Mouse (Mus musculus) brain, embryonic 18.5 days (tissue): Measurements from ENCODE around the gene Grin3b.

Experiments
- DNase-seq: peaks from one replicate; pipeline ENCODE4 v3.0.0-alpha.2; 2012; ENCODE audit warnings: low read depth, low spot score

The Grin3b gene

DNA sequence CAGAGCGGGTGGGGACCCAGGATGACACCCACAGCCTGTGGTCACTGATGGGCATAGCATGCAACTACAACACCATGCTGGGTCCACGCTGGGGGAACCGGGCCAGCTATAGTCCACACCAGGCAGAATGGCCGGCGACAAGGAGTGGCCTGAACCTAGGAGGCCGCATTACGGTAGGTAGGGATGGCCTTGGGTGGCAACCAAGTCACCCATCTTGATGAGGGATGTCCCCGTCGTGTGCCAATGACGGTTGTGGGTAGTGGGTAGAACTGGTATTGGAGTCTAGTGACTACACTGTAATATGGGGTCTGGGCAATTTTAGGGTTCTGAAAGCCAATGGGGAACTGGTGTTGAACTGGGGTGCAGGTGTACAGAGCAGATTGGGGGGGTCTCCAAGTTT lies 46.4 kb downstream of the Grin3b start:
- no peak for DNase-seq

DNA sequence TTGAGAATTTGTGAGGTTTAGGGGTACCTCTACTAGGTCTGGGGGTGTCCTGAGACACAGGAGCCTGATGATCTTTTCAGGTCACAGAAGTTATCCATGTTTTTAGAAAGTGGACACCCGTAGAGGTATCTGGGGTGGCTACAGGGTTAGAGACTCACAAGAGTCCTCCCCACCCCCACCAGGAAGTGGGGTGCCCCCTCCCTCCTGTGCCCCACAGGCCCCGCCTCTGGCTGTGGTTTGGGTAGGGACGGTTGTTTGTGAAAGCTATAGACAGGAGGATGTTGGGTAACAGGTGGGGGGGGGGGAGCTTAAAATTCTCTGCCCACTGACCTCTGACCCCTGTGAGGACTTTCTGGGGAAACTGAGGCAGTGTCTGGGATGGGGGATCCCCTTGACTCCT lies 46.8 kb downstream of the Grin3b start:
- DNase-seq, result no peak

DNA sequence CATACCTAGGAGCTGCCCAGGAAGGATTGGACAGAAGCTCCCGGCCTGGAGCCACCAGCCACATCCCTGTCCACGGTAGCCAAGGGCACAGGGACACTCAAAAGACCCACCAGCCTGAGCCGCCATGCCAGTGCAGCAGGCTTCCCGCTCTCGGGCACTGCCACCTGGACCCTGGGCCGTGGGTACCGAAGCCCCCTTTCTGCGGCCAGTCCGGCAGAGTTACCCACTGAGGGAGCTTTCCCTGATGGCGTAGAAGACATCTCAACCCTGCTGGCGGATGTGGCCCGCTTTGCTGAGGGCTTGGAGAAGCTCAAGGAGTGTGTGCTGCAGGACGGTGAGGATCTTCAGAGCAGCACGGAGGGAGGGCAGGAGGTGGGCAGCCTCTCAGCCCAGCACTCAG lies 47.3 kb downstream of the Grin3b start:
- DNase-seq, result no peak

DNA sequence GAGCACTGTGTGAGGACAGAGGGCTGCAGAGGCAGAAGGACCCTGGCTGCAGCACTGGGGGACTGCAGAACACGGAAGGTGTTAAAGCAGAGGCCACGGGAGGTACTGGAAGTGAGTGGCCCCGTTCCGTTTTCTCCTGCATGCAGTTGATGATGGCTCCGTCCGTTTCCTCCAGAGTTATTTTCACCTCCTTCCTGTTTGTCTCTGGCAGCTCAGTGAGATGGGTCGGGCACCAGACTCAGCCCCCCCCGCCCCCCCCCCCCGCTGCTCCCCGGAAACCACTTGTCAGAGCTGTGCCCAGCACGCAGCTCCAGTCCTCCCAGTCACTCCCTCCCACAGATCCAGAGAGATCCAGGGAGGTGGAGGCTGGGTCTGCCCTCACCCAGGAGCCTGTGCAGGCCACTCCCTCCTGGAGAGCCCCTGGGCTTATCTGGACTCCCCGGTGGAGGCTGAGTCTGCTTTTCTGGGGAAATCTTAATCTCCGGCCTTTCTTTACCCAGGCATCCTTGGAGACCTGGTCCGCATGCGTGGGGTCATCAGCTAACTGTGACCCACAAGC lies 48.3 kb downstream of the Grin3b start:
- no peak for DNase-seq

DNA sequence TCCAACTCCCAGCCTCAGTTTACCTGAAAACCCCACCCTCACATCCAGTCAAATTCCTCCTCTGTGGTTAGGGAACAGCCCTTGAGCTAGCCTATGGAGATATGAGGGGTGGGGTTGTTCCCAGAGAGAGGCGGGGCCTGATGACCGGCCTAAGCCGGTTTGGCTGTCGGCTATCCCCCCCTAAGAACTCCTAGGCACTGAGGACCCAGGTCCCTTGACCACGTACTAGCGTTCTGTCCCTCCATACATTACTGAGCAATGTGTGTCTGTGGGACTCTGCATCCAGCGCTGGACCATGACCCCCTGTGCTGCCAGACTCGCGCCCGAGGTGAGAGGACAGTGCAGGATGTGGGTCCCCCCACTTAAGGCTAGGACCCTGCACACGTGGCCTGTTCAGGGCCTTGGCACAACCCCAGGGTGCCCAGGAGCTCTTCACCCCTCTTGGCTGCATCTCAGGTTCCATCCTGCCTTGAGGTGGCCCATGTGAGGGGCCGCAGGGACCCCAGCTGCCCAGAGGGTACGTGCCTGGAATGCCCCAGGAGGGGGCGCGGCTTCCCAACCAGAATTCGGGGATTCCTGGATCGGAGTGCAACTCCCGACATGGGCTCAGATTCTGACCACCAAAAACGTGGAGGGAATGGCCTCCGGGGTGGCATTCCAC lies 49.1 kb downstream of the Grin3b start:
- DNase-seq, result no peak

DNA sequence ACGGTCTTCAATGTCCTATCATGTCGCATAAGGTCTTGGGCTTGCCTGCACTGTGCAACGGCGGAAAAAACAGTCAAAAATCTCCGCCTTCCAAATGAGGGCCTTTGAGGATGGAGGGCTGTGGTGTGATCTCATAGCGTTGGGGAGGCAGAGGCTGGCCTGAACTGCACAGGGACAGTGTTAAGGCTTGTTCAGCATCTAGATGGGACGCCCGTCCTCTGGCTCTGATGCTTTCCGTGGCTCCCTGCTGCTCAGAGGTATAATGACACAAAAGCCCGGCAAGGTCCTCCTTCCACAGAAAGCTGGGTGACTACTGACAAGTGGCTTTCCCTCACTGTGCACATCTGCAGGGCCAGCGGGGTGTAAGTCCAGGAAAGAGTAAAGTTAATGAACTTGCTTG lies 49.7 kb downstream of the Grin3b start:
- DNase-seq, result no peak

DNA sequence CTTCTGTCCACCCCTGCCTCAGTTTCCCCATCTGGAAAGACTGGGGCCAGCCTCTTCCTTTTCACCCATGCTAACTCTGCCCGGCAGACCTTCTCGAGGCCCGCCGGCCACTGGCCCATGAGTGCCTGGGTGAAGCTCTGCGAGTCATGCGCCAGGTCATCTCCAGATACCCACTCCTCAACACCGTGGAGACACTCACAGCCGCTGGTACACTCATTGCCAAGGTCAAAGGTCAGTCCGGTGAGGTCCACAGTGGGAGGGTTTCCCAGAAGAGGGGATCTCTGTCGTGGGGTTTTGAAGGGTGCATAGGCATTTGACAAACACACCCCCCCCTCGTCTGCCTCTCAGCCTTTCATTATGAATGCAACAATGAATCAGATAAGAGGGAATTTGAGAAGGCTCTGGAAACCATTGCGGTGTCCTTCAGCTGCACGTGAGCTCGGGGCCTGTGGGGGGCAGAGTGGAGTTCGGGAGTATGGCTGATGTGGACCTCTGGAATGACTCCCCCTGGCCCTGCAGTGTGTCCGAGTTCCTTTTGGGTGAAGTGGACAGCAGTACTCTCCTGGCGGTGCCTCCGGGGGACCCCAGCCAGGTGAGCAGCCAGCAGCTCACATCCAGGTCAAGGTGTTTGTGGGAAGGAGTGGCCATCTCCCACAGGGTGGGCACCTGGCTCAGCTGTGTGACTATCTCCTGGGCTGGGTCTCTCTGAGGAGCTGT lies 50.2 kb downstream of the Grin3b start:
- DNase-seq, result no peak

DNA sequence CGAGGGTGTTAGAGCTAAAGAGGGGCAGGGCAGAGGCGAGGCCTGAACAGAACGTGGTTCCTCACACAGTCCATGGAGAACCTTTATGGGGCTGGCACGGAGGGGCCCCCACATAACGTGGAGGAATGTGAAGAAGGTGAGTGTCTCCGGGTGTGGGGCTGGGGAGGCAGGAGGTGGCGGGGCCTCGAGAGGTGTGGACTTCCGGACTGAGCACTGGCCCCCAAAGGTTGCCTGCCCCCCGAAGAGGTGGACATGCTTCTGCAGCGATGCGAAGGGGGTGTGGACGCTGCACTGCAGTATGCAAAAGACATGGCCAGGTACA lies 50.8 kb downstream of the Grin3b start:
- no peak for DNase-seq

DNA sequence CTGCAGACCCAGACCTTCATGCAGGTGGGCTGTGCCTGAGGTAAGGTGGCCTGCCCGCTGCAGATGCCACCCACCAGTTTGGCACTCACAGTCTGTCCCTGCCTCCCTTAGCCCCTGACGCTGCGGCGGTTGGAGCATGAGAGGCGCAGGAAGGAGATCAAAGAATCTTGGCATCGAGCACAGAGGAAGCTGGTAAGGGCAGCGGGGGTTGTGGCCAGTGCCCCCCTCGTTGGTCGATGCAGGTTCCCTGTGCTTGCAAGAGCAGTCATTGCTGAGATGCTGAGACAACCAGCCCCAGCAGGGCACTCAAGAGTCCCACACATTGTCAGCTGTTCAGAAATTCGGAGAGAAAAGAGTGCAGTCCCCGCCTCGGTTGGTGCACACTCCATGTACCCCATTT lies 51.6 kb downstream of the Grin3b start:
- no peak for DNase-seq

DNA sequence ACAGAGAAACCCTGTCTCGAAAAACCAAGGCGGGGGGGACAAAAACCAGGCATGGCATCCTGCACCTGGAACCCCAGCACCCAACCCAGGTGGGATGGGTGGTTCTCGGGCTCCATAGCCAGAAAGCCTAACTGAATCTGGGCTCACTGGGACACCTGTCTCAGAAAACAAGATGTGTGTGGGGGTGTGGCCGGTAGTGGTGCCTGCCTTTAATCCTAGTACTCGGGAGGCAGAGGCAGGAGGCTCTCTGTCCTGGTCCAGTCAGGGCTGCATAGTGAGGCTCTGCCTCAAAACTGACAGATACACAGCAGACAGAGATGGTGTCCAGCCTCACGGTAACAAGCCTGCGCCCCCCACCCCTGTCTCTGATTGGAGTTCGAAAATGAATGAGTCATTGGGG lies 52.3 kb downstream of the Grin3b start:
- DNase-seq, result no peak

DNA sequence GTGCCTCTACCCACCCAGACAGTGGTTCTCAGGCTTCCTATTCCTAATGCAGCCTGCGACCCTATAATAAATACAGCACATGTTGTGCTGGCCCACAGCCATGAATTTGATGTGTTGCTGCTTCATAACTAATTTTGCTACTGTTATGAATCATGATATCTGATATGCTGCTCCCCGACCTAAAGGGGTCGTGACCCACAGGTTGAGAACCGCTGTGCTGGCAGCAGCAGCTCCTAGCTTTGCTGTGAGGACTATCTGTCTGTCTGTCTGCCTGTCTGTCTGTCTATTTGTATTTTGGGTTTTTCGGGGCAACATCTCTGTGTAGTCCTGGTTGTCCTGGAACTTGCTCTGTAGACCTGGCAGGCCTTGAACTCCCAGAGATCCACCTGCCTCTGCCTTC lies 53.2 kb downstream of the Grin3b start:
- no peak for DNase-seq

DNA sequence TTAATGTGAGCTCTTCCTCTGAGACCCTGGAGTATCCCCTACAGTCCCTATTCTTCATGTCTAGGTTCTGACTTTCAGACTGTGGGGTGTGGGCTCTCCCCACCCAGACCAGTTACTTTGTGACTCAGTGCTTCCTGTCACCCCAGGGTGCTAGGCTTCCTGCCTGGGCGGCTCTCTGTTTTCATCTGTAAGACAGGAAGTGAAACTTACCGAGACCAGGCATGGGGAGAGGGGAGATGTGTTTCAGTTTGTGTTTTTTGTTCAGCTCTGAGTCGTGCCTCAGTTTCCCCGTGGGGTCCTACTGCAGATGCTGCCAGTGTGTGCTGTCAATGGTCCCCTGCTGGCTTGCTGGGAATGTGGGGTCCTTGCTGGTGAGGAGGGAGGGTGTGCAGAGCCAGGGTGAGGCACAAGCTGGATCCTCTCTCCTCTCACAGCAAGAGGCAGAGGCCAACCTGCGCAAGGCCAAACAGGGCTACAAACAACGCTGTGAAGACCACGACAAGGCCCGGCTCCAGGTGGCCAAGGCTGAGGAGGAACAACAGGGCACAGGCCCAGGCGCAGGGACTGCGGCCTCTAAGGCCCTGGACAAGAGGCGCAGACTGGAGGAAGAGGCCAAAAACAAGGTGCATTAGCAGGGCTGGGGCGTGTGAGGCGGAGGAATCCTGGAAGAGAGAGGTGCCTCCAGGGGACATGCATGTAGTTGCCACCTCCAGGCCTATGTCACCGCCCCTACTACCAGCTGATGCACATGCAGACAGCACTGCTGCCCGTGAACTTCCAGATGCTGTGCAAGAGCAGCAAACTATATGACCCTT lies 53.9 kb downstream of the Grin3b start:
- DNase-seq, result no peak

DNA sequence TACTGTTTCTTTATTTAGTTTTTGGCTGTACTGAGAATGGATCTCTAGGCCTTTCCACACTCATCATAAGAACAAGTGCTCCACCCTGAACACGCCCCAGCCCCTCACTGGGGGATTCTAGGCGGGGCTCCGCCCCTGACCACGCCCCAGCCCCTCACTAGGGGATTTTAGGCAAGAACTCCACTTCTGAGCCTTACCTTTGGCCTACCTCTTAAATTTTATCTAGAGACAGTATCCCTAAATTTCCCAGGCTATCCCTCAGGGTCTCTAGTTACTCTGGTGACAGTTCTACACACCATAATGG lies 54.5 kb downstream of the Grin3b start:
- no peak for DNase-seq

DNA sequence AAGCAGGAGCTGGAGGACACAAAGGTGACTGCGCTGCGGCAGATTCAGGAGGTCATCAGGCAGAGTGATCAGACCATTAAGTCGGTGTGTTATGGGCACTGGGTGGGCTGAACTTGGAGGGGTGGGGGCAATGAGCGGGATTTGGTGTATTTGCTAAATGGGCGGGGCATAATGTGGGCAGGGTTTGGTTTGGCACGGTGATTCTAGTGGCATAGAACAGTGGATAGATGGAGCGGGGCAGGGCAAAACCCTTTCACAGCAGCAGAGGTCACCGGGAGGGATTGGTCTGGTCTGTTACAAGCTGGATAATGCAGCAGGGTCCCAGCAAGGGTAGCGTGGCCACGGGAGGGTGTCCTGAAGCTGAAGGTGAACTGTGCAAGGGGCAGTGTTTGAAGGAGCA lies 54.9 kb downstream of the Grin3b start:
- DNase-seq, result no peak

DNA sequence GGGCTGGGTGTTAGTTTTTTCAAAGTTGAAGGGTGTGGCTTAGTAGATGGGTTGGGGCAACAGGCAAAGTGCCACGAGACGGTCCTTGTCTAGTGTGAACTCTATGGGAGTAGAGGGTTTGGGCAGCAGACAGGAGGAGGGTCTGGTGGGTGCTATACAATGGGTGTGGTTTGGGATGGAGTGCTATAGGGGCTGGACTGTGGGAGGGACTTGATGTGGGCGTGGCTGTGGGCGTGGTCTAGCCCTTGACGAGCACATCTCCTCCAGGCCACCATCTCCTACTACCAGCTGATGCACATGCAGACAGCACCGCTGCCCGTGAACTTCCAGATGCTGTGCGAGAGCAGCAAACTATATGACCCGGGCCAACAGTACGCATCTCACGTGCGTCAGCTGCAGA lies 55.4 kb downstream of the Grin3b start:
- DNase-seq, result no peak
